Mouse (Mus musculus) cortical plate, adult 2 months (tissue): ENCODE data around the gene Kctd15.

Experiments
- CTCF ChIP-seq: fragments of 200-500 bp; IDR thresholded peaks from 2 replicates; pipeline ENCODE4 v1.5.1; 2011; ENCODE audit warnings: mild to moderate bottlenecking, control low read depth, low read length; ENCODE audit not compliant: insufficient read depth; ENCODE audit errors: extremely low read depth
- POLR2A ChIP-seq: fragments of 200-500 bp; IDR thresholded peaks from 2 replicates; pipeline ENCODE4 v1.6.1; 2011; ENCODE audit warnings: mild to moderate bottlenecking, low read length, control low read depth; ENCODE audit not compliant: insufficient read depth; ENCODE audit errors: extremely low read depth

DNA sequence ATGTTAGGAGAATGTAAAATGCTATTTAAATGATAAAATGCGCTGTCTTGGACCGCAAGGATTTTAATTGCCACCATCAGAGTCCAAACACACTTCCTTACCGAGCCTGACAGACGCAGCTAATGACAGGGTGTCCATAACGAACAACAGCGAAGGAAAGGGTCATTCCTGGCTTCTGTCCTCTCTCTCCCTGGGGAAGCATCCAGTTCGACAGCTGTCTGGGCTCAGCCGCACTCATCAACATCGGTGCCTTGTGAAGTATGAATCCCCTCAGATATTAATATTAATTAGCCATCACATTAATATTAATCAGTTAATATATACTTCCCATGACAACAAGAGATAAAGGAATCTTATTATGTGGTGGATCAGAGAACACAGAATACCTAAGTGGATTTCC, 38.4 kb upstream of the Kctd15 start:
- TF ChIP-seq CTCF, result no peak
- TF ChIP-seq POLR2A, result no peak
